14 mouse cellular contexts compared by ENCODE assay signal in genomic region chr17:8342706-8343105, GRCm38 (mm10). TPM values are rescaled to one million over a fixed set of nuclear protein-coding genes. Genes with fewer than 3 reads are reported as not detected.
DNase-seq lines count a peak whose midpoint lies in the region; ATAC-seq and TF ChIP-seq lines count a peak whose summit lies in the region.
"Had no signal": no experiment of that assay in that cellular context is flagged by ENCODE, and none has a peak within 500 bp of the region (broad histone marks: within the 10 kb centered on the region; RNA-seq: fewer than 3 reads in every experiment).

No protein-coding gene starts in this region.

- TF ChIP-seq CTCF in layer of hippocampus, adult 2 months (conservative IDR thresholded peaks at IDR 0.05): no peak

- ATAC-seq in activated CD4-positive, CD25-positive, alpha-beta regulatory T cell, adult 4 months: peak; percentile 80

- peak overlapping the region; percentile 56; the same call in 1 of the 2 replicates for H3K4me3 ChIP-seq in layer of hippocampus, adult 2 months
- H3K4me3 ChIP-seq: embryonic facial prominence, embryonic 13.5 days; heart, embryonic 10.5 days had no signal

- intact Hi-C loops in heart, postnatal 14 days (cut with DNase I): no loop called here

- no peak for DNase-seq in layer of hippocampus, adult 2 months (ENCODE audit: low spot score in 2 of 2)
- DNase-seq in layer of hippocampus, postnatal 14 days (ENCODE audit: low spot score in 2 of 2): no peak
- DNase-seq in induced T-regulatory cell, adult 2 months (ENCODE audit: low read depth): peak; percentile 67
- peak; percentile 39 for DNase-seq in thymus, postnatal 0 days (ENCODE audit: low spot score)
- no peak for DNase-seq in heart, adult 8-10 months (ENCODE audit: low spot score)
- DNase-seq in left cerebral cortex, adult 8-10 months (ENCODE audit: low spot score in 2 of 2): no peak
- no peak for DNase-seq in heart, postnatal 14 days
- DNase-seq: cerebellum, adult 2 months; right cerebral cortex, postnatal 25 days had no signal

- peak overlapping the region; percentile 89; the same call in 1 of the 2 replicates for H3K27ac ChIP-seq in layer of hippocampus, adult 2 months
- H3K27ac ChIP-seq: embryonic facial prominence, embryonic 13.5 days; heart, embryonic 10.5 days had no signal

RNA-seq across cellular contexts. Expression of gene Prr18, which starts 5.4 kb away (rescaled TPM):
- 10 to 100 TPM; 18.0 to 19.3 TPM for total RNA-seq in layer of hippocampus, adult 2 months (2021)
- 10 to 100 TPM; 12.2 to 13.6 TPM for total RNA-seq in layer of hippocampus, postnatal 14 days (2021)
- polyA plus RNA-seq in activated CD4-positive, CD25-positive, alpha-beta regulatory T cell, adult 4 months (2017; shearing (Covaris generic)): under 1 TPM in 1 of 2 experiments, not detected in 1; 0.13 TPM
- 0.07 and 0.18 TPM in 2 replicates for polyA plus RNA-seq in thymus, postnatal 0 days (2015; fragmentation: Nextera tagmentation; extraction: Ambion mirVana)
- under 1 TPM in 2 of 4 experiments, not detected in 2; 0.06 to 0.17 TPM for total RNA-seq in heart, adult 8-10 months (2022)
- 10 to 100 TPM; 26.4 to 28.5 (median 27.1) TPM for total RNA-seq in left cerebral cortex, adult 8-10 months (2022)
- total RNA-seq in heart, postnatal 14 days (2021): under 1 TPM; 0.24 to 0.69 TPM

RNA-seq across cellular contexts. Expression of gene T2, which starts 13.1 kb away (rescaled TPM):
- under 1 TPM; 0.37 to 0.97 TPM for total RNA-seq in layer of hippocampus, adult 2 months (2021)
- under 1 TPM; 0.64 to 0.88 TPM for total RNA-seq in layer of hippocampus, postnatal 14 days (2021)
- polyA plus RNA-seq in activated CD4-positive, CD25-positive, alpha-beta regulatory T cell, adult 4 months (2017; shearing (Covaris generic)): under 1 TPM in 1 of 2 experiments, not detected in 1; 0.63 TPM
- 0.19 and 0.27 TPM in 2 replicates for polyA plus RNA-seq in thymus, postnatal 0 days (2015; fragmentation: Nextera tagmentation; extraction: Ambion mirVana)
- total RNA-seq in heart, adult 8-10 months (2022): under 1 TPM; 0.14 to 0.60 (median 0.41) TPM
- total RNA-seq in left cerebral cortex, adult 8-10 months (2022): 1 to 10 TPM in 2 of 4 experiments, under 1 TPM in 2; 0.44 to 1.3 (median 0.87) TPM
- total RNA-seq in heart, postnatal 14 days (2021): under 1 TPM; 0.26 to 0.27 TPM
- total RNA-seq: CH12.LX; liver, adult 2 months had no signal
- polyA plus RNA-seq: liver, adult 2 months had no signal

RNA-seq across cellular contexts. Expression of gene Sft2d1, which starts 31.8 kb away (rescaled TPM):
- total RNA-seq in layer of hippocampus, adult 2 months (2021): 10 to 100 TPM; 48.4 to 61.5 TPM
- total RNA-seq in layer of hippocampus, postnatal 14 days (2021): 10 to 100 TPM; 55.7 to 58.9 TPM
- polyA plus RNA-seq in activated CD4-positive, CD25-positive, alpha-beta regulatory T cell, adult 4 months (2017; shearing (Covaris generic)): 100 to 1,000 TPM; 122 to 128 TPM
- 130 and 131 TPM in 2 replicates for polyA plus RNA-seq in thymus, postnatal 0 days (2015; fragmentation: Nextera tagmentation; extraction: Ambion mirVana)
- total RNA-seq in heart, adult 8-10 months (2022): 10 to 100 TPM; 14.4 to 18.8 (median 16.2) TPM
- 10 to 100 TPM; 56.4 to 58.4 (median 57.0) TPM for total RNA-seq in left cerebral cortex, adult 8-10 months (2022)
- 10 to 100 TPM; 16.7 to 21.2 TPM for total RNA-seq in heart, postnatal 14 days (2021)

Comparison
In these comparisons a context has a peak if more than half of its experiments do, and no peak if none do; other contexts are left out.
1. DNase-seq: peak in induced T-regulatory cell, adult 2 months (single experiment) and thymus, postnatal 0 days (single experiment); none in layer of hippocampus, adult 2 months (0 of 2), layer of hippocampus, postnatal 14 days (0 of 2), heart, adult 8-10 months (single experiment), left cerebral cortex, adult 8-10 months (0 of 2) and heart, postnatal 14 days (0 of 2).
2. RNA of gene Prr18, which starts 5.4 kb away (total RNA-seq): 26.4 to 28.5 TPM in left cerebral cortex, adult 8-10 months, 18.0 to 19.3 TPM in layer of hippocampus, adult 2 months and 12.2 to 13.6 TPM in layer of hippocampus, postnatal 14 days; 0.24 to 0.69 TPM in heart, postnatal 14 days and 0.06 to 0.17 TPM in heart, adult 8-10 months; every median in the first group is over 4 times any median in the second.